Mouse (Mus musculus) lung, postnatal 0 days (tissue): Measurements from ENCODE around the gene Alg9. TPM values are rescaled to one million over a fixed set of nuclear protein-coding genes. Genes with fewer than 3 reads are reported as not detected.
"Not testable (repeated sequence)": the region's sequence is repeated elsewhere in the genome, so short reads cannot be mapped to it uniquely, and the experiment has no call there.

Experiments
- ATAC-seq: fragments of 200-750 bp; cut with Nextera tagmentation; 2 replicates; pipeline ENCODE4 v1.8.0; 2017; ENCODE audit warnings: moderate library complexity
- DNase-seq: peaks from one replicate; pipeline ENCODE4 v3.0.0-alpha.2; 2016; ENCODE audit warnings: low spot score
- H3K27ac ChIP-seq: fragments of 300-500 bp; sonication (generic); 2 replicates; pipeline ENCODE4 v1.5.1; 2014; ENCODE audit warnings: antibody characterized with exemption, mild to moderate bottlenecking, low read length, mixed read lengths
- H3K27me3 ChIP-seq: fragments of 300-500 bp; sonication (generic); replicated peaks from 2 replicates; pipeline ENCODE4 v1.6.1; 2014; ENCODE audit warnings: low read length, mixed read lengths; ENCODE audit not compliant: insufficient read depth
- H3K36me3 ChIP-seq: fragments of 300-500 bp; sonication (generic); 2 replicates; pipeline ENCODE4 v1.6.1; 2014; ENCODE audit warnings: low read length, mixed read lengths; ENCODE audit not compliant: insufficient read depth
- H3K4me1 ChIP-seq: fragments of 300-500 bp; sonication (generic); 2 replicates; pipeline ENCODE4 v1.6.1; 2014; ENCODE audit warnings: antibody characterized with exemption, low read depth, low read length, mixed read lengths; ENCODE audit not compliant: insufficient read depth
- H3K4me2 ChIP-seq: fragments of 300-500 bp; sonication (generic); replicated peaks from 2 replicates; pipeline ENCODE4 v1.6.1; 2014; ENCODE audit warnings: low read depth, mild to moderate bottlenecking, low read length, moderate library complexity, mixed read lengths
- H3K4me3 ChIP-seq: fragments of 300-500 bp; sonication (generic); 2 replicates; pipeline ENCODE4 v1.5.1; 2014; ENCODE audit warnings: low read depth, low read length
- H3K9ac ChIP-seq: fragments of 300-500 bp; sonication (generic); replicated peaks from 2 replicates; pipeline ENCODE4 v1.6.1; 2014; ENCODE audit warnings: low read depth, mild to moderate bottlenecking
- H3K9me3 ChIP-seq: fragments of 300-500 bp; sonication (generic); 2 replicates; pipeline ENCODE4 v1.6.1; 2016; ENCODE audit warnings: low read length, mixed read lengths
- CTCF ChIP-seq: IDR thresholded peaks from 2 replicates; pipeline ENCODE4 v1.5.1; 2016; ENCODE audit warnings: antibody characterized with exemption, mild to moderate bottlenecking
- EP300 ChIP-seq: IDR thresholded peaks from 2 replicates; pipeline ENCODE4 v1.6.1; 2016; ENCODE audit warnings: antibody characterized with exemption, mild to moderate bottlenecking, control low read depth
- WGBS: fragments of 180-500 bp; shearing (Covaris S2); extraction: QIAGEN DNeasy Blood & Tissue Kit; methylation state at CpG from one replicate; pipeline ENCODE4 v1.1.7; 2014; 5-methylcytosine and 5-hydroxymethylcytosine counted together
- polyA plus RNA-seq: library from polyadenylated mRNA; unstranded; fragments of >200 nt; fragmentation: Nextera tagmentation; extraction: Ambion mirVana; gene quantifications from 2 replicates; pipeline ENCODE4 v1.2.1, GENCODE M21; 2015

Gene Alg9
- polyA plus RNA-seq, 1 experiment from 2014 or later, result 17.9 TPM

GRCm38 (mm10) chr9:50821651-50822050 is 46.8 kb downstream of the Alg9 start:
- no peak for TF ChIP-seq EP300
- no peak for TF ChIP-seq CTCF
- DNase-seq, result no peak
- Histone ChIP-seq H3K4me2 (no peak overlapping the region), H3K27ac (no peak overlapping the region), H3K36me3 (0 out of 2 replicates have a peak, but pooled peaks cover 3% of the 10 kb centered on the region), H3K4me3 (no peak overlapping the region), H3K27me3 (no peaks in the 10 kb centered on the region), H3K9me3 (no peaks in the 10 kb centered on the region), H3K4me1 (no peaks in the 10 kb centered on the region), H3K9ac (no peak overlapping the region)
- ATAC-seq, result no peak
- WGBS, result 90% methylated on average over 6 of the region's 6 CpGs

- Histone ChIP-seq H3K9me3 (no peaks in the 10 kb centered on the region), H3K4me3 (no peak overlapping the region), H3K9ac (no peak overlapping the region), H3K4me2 (no peak overlapping the region), H3K27ac (no peak overlapping the region), H3K36me3 (0 out of 2 replicates have a peak, but pooled peaks cover 2% of the 10 kb centered on the region), H3K27me3 (no peaks in the 10 kb centered on the region), H3K4me1 (no peaks in the 10 kb centered on the region)
- no peak for TF ChIP-seq CTCF
- ATAC-seq (no peak), DNase-seq (no peak)
- 91% methylated on average over 5 of the region's 5 CpGs for WGBS
Observed at GRCm38 (mm10) chr9:50822216-50822615, 47.4 kb downstream of the Alg9 start.

- no peak overlapping the region for H3K4me3 ChIP-seq
- TF ChIP-seq EP300, result no peak
- no peak for TF ChIP-seq CTCF
- no peak for DNase-seq
- no peak overlapping the region for H3K9ac ChIP-seq
- no peaks in the 10 kb centered on the region for H3K36me3 ChIP-seq
- no peaks in the 10 kb centered on the region for H3K9me3 ChIP-seq
- H3K4me1 ChIP-seq, result no peaks in the 10 kb centered on the region
- H3K27me3 ChIP-seq, result no peaks in the 10 kb centered on the region
- no peak for ATAC-seq
- WGBS, result 83% methylated on average over 11 of the region's 11 CpGs
- H3K27ac ChIP-seq, result no peak overlapping the region
- no peak overlapping the region for H3K4me2 ChIP-seq
Observed at GRCm38 (mm10) chr9:50823779-50824453, 49.1 kb downstream of the Alg9 start.

GRCm38 (mm10) chr9:50831514-50831913 is 56.7 kb downstream of the Alg9 start:
- TF ChIP-seq EP300 (no peak), CTCF (no peak)
- no peak overlapping the region for H3K9ac ChIP-seq
- no peak overlapping the region for H3K27ac ChIP-seq
- WGBS, result 89% methylated on average over 5 of the region's 5 CpGs
- no peaks in the 10 kb centered on the region for H3K9me3 ChIP-seq
- H3K4me3 ChIP-seq, result no peak overlapping the region
- peaks cover 2% of the 10 kb centered on the region; the same call in 1 of the 2 replicates for H3K4me1 ChIP-seq
- DNase-seq (no peak), ATAC-seq (no peak)
- no peaks in the 10 kb centered on the region for H3K27me3 ChIP-seq
- no peak overlapping the region for H3K4me2 ChIP-seq
- H3K36me3 ChIP-seq, result no peaks in the 10 kb centered on the region

DNA sequence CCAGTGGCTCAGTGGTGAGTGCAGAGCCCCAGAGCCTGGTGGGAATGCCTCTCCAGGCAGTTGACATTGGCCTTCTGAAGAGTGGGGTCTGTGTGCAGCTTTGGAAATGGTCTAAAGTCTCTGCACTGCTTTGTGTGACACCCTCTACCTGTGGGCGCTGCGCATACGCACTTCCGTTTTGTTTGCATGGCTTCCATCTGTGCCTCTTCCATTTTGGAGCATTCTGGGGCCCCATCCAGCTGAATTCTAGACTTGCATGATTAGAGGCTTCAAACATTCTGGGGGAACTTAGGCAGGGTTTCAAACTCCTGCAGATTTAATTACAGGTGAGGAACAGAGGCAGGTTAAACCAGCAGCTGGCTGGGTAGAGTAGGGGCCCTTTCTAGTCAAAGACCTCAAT is 57.3 kb downstream of the Alg9 start:
- Histone ChIP-seq H3K4me3 (no peak overlapping the region), H3K4me2 (no peak overlapping the region), H3K4me1 (peaks cover 2% of the 10 kb centered on the region; the same call in 1 of the 2 replicates), H3K27ac (no peak overlapping the region), H3K36me3 (no peaks in the 10 kb centered on the region), H3K27me3 (no peaks in the 10 kb centered on the region), H3K9me3 (no peaks in the 10 kb centered on the region), H3K9ac (no peak overlapping the region)
- no peak for ATAC-seq
- DNase-seq, result no peak
- 97% methylated on average over 4 of the region's 4 CpGs for WGBS
- TF ChIP-seq CTCF, result no peak
- TF ChIP-seq EP300, result no peak

DNA sequence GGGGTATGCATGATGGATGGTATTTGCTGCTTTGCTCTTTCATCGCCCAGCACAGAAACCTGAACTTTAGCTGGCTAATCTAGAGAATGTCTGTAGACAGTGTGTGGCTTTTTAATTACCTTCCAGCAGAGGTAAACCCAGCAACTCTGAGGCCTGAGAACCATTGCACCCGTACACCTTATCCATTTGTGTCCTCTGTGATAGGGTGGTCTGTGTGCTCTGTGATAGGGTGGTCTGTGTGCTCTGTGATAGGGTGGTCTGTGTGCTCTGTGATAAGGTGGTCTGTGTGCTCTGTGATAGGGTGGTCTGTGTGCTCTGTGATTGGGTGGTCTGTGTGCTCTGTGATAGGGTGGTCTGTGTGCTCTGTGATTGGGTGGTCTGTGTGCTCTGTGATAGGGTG is 57.8 kb downstream of the Alg9 start:
- not testable (repeated sequence) for H3K27ac ChIP-seq, H3K36me3 ChIP-seq, H3K4me2 ChIP-seq, ATAC-seq, DNase-seq, H3K9ac ChIP-seq, H3K4me3 ChIP-seq, H3K27me3 ChIP-seq, H3K9me3 ChIP-seq, H3K4me1 ChIP-seq
- WGBS, result 85% methylated on average over 2 of the region's 2 CpGs
